Mouse (Mus musculus) forebrain, embryonic 16.5 days (tissue): ENCODE data around the gene Rrp1b. TPM values are rescaled to one million over a fixed set of nuclear protein-coding genes. Genes with fewer than 3 reads are reported as not detected.
A peak's percentile ranks its signal among the peaks of the same experiment; 100 is the strongest.
"Not testable (repeated sequence)": the region's sequence is repeated elsewhere in the genome, so short reads cannot be mapped to it uniquely, and the experiment has no call there.

Experiments
- ATAC-seq: fragments of 200-750 bp; cut with Nextera tagmentation; 2 replicates; pipeline ENCODE4 v1.8.0; 2017; ENCODE audit warnings: mild to moderate bottlenecking, moderate library complexity
- H3K27ac ChIP-seq: fragments of 300-500 bp; sonication (generic); 2 replicates; pipeline ENCODE4 v1.5.1; 2014; ENCODE audit warnings: low read length, control low read depth
- H3K27me3 ChIP-seq: fragments of 300-500 bp; sonication (generic); replicated peaks from 2 replicates; pipeline ENCODE4 v1.6.1; 2014; ENCODE audit warnings: low read length; ENCODE audit not compliant: control insufficient read depth, insufficient read depth
- H3K36me3 ChIP-seq: fragments of 300-500 bp; sonication (generic); 2 replicates; pipeline ENCODE4 v1.6.1; 2014; ENCODE audit not compliant: control insufficient read depth, insufficient read depth
- H3K4me1 ChIP-seq: fragments of 300-500 bp; sonication (generic); replicated peaks from 2 replicates; pipeline ENCODE4 v1.6.1; 2014; ENCODE audit warnings: low read length; ENCODE audit not compliant: control insufficient read depth, insufficient read depth
- H3K4me2 ChIP-seq: fragments of 300-500 bp; sonication (generic); 2 replicates; pipeline ENCODE4 v1.6.1; 2014; ENCODE audit warnings: mild to moderate bottlenecking, low read length, control low read depth
- H3K4me3 ChIP-seq: fragments of 300-500 bp; sonication (generic); replicated peaks from 2 replicates; pipeline ENCODE4 v1.5.1; 2014; ENCODE audit warnings: mild to moderate bottlenecking, low read length, control low read depth
- H3K9ac ChIP-seq: fragments of 300-500 bp; sonication (generic); replicated peaks from 2 replicates; pipeline ENCODE4 v1.6.1; 2014; ENCODE audit warnings: low read depth, low read length, control low read depth
- H3K9me3 ChIP-seq: fragments of 300-500 bp; sonication (generic); 2 replicates; pipeline ENCODE4 v1.6.1; 2016; ENCODE audit warnings: low read length; ENCODE audit not compliant: control insufficient read depth
- WGBS: fragments of 180-500 bp; shearing (Covaris S2); extraction: QIAGEN DNeasy Blood & Tissue Kit; methylation state at CpG from one replicate; pipeline ENCODE4 v1.1.7; 2014; 5-methylcytosine and 5-hydroxymethylcytosine counted together
- polyA plus RNA-seq: library from polyadenylated mRNA; unstranded; fragments of >200 nt; fragmentation: Nextera tagmentation; extraction: Ambion mirVana; gene quantifications from 2 replicates; pipeline ENCODE4 v1.2.1, GENCODE M21; 2015

Rrp1b gene
- polyA plus RNA-seq, 1 experiment from 2014 or later = 42.7 TPM

DNA sequence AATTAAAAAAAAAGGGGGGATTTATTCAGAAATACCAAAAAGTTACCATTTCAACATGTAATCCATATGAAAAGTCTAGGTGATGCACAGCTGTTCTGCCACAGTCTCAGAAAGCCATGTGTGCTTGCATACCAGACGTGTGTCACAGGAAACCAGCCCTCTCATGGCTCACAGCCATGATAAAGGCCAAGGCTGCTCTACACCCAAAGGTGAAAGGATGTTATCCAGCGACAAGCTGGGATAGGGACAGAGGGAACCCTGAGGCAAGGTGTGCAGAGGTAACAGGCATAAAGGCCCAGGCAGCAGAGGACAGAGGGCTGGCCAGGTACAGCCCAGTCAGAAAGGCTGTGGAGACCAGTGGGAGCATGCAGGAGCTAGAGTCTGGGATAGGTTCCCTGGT, 27.8 kb downstream of the Rrp1b start:
- Histone ChIP-seq H3K4me1 (no peaks in the 10 kb centered on the region), H3K27ac (no peak overlapping the region), H3K9me3 (no peaks in the 10 kb centered on the region), H3K4me3 (no peak overlapping the region), H3K27me3 (no peaks in the 10 kb centered on the region), H3K36me3 (peaks cover 7% of the 10 kb centered on the region; the same call in 1 of the 2 replicates), H3K9ac (no peak overlapping the region), H3K4me2 (no peak overlapping the region)
- WGBS = 83% methylated on average over 2 of the region's 2 CpGs
- no peak for ATAC-seq

DNA sequence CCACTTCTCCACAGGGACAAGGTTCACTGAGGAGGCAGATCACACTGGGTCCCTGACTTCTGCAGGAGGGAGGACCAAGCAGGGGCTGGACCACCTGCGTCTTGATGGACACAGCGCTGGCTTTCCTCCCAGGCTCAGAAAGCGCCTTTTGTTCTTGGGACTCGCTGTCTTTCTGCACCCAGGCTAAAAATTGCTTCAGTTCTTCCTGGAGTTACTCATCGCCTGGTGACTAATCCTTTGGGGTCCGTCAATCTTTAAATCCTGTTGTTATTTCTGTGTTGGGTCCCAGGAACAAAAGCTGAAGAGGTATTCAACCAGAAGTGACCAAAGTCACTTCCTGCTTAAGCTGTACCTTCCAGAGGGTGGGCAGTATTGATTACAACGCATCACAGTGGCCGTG, 28.9 kb downstream of the Rrp1b start:
- not testable (repeated sequence) for H3K27ac ChIP-seq, H3K4me2 ChIP-seq, H3K4me1 ChIP-seq, H3K9ac ChIP-seq, H3K27me3 ChIP-seq, H3K4me3 ChIP-seq, ATAC-seq, H3K9me3 ChIP-seq, H3K36me3 ChIP-seq
- WGBS = 46% methylated on average over 8 of the region's 8 CpGs

DNA sequence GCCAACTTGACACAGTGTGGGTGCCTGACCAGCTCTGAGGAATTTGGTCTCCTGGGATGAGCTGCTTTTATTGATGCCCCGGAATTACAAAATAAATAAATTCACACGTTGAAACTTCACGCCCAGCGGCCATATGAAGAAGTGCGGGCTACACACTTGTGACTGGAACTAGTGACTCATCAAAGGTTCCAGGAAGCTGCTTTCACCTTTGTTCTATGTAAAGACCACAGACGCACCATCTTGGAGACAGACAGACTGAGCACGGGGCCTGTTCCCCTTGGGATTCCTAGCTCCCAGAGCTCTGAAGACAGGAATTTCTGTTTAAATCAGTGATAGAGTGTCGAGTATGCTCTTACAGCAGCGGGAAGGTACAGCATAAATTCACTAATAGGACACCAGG, 31.6 kb downstream of the Rrp1b start:
- Histone ChIP-seq H3K36me3 (no peaks in the 10 kb centered on the region), H3K9ac (no peak overlapping the region), H3K27ac (no peak overlapping the region), H3K4me2 (no peak overlapping the region), H3K4me3 (no peak overlapping the region), H3K4me1 (no peaks in the 10 kb centered on the region), H3K9me3 (no peaks in the 10 kb centered on the region), H3K27me3 (no peaks in the 10 kb centered on the region)
- WGBS = 80% methylated on average over 9 of the region's 9 CpGs
- ATAC-seq = no peak

DNA sequence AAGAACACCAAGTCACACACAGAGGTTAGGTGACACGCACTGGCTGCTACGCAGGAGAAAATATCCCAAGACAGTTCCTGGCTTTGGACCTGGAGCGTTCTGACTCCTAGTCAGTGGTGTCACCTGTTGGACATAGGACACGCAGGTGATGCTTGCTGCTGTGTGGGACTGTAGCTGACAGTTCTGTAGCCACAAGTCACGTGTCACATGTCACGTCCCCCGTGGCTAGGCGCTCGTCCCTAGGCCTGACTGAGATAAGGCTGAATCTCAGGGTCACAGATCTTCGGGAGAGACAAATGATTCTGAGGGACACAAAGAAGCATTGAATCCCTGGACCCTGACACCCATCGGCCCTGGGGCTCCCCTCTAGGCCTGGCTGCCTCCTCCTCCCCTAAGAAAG, 32.5 kb downstream of the Rrp1b start:
- no peaks in the 10 kb centered on the region for H3K4me1 ChIP-seq
- no peak overlapping the region for H3K9ac ChIP-seq
- ATAC-seq = no peak
- WGBS = 88% methylated on average over 11 of the region's 11 CpGs
- H3K9me3 ChIP-seq = no peaks in the 10 kb centered on the region
- H3K27ac ChIP-seq = no peak overlapping the region
- no peak overlapping the region for H3K4me3 ChIP-seq
- H3K4me2 ChIP-seq = no peak overlapping the region
- H3K36me3 ChIP-seq = no peaks in the 10 kb centered on the region
- H3K27me3 ChIP-seq = no peaks in the 10 kb centered on the region

DNA sequence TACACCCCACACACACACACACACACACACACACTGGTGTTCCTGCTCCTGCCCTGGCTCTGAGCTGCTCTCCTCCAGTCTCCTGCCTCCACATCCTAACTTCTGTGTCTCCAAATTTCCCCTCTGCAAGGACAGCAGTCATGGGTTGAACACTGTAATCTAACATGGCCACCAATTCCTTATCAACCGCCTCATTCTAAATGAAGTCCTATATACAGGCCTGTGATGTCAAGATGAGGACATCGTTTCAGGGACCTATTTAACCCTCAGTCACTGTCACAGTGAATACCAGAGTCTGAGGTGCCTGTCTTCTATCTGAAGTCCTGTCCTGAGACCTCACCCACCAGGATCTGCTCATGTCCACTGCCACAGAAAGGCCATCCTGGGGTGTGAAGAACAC, 32.9 kb downstream of the Rrp1b start:
- no peak overlapping the region for H3K4me2 ChIP-seq
- WGBS = 87% methylated on average over 2 of the region's 2 CpGs

DNA sequence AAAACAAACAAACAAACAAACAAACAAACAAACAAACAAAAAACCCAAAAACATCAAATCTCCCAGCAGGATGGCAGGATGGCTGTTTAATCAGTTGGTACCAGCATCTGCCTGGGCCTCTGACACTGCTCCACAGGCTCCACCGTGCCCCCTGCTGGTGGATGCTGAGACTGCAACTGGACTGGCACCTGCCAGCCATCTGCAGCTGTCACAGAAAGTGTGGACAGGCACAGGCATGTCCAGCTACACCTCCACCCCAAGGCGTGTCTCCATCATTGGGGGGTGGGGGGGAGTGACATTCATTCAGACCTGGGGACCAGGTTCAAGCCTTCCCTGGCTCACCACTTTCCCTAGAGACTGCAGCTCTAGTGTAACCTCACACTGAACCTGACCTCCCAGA, 37.5 kb downstream of the Rrp1b start:
- WGBS = 0% methylated on average over 2 of the region's 2 CpGs
- peak; percentile 38; the same call in 1 of the 2 replicates for ATAC-seq
- no peak overlapping the region for H3K9ac ChIP-seq
- H3K4me1 ChIP-seq = no peaks in the 10 kb centered on the region
- no peak overlapping the region for H3K27ac ChIP-seq
- no peak overlapping the region for H3K4me2 ChIP-seq
- no peak overlapping the region for H3K4me3 ChIP-seq
- no peaks in the 10 kb centered on the region for H3K27me3 ChIP-seq
- H3K36me3 ChIP-seq = no peaks in the 10 kb centered on the region
- H3K9me3 ChIP-seq = no peaks in the 10 kb centered on the region

More for the DNA sequence above, 32.9 kb downstream of the Rrp1b start:
- H3K27ac ChIP-seq = no peak overlapping the region
- no peaks in the 10 kb centered on the region for H3K4me1 ChIP-seq
- no peaks in the 10 kb centered on the region for H3K9me3 ChIP-seq
- no peaks in the 10 kb centered on the region for H3K36me3 ChIP-seq
- H3K27me3 ChIP-seq = no peaks in the 10 kb centered on the region
- H3K4me3 ChIP-seq = no peak overlapping the region
- no peak overlapping the region for H3K9ac ChIP-seq
- ATAC-seq = no peak

DNA sequence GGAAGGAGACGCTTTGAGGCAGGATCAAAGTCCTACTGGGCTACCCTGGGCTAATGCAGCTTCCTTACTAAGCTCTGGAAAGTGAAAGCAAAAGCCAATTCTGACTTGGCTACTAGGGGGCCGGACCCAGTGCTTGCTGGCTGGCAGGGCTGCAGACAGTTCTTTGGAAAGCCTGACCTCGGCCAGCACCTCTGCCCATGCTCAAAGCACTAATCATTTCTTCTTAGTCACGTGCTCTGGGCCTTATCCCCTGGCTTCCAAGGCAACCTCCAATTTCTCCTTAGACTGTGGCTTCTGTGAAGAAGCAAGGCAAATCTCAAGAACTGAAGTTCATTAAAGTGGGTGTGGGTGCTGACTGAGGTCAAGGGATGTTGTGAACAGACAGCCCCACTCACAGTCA, 38.8 kb downstream of the Rrp1b start:
- H3K4me1 ChIP-seq = no peaks in the 10 kb centered on the region
- H3K9me3 ChIP-seq = no peaks in the 10 kb centered on the region
- no peak overlapping the region for H3K9ac ChIP-seq
- H3K4me3 ChIP-seq = no peak overlapping the region
- no peak overlapping the region for H3K27ac ChIP-seq
- 69% methylated on average over 4 of the region's 4 CpGs for WGBS
- no peak overlapping the region for H3K4me2 ChIP-seq
- no peaks in the 10 kb centered on the region for H3K36me3 ChIP-seq
- no peak for ATAC-seq
- no peaks in the 10 kb centered on the region for H3K27me3 ChIP-seq

DNA sequence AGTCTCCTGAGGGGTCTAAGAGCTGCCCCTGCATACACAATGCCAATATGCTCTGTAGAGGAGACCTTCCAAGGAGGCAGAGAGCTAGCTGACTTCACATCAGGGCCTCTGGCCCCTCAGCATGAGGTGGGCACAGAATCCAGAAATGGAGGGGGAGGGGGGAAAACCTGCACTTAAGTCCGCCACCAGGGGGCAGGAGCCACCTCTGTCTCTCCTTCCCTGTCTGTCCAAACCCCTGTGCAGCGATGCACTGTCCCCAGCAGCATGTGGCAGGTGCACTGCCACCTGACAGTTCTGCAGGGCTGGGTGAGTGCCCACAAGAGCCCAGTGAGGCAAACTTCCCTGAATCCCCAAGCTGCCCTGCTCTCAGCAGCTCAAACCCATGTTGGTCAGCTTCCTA, 39.3 kb downstream of the Rrp1b start:
- Histone ChIP-seq H3K9ac (no peak overlapping the region), H3K9me3 (no peaks in the 10 kb centered on the region), H3K4me1 (no peaks in the 10 kb centered on the region), H3K27me3 (no peaks in the 10 kb centered on the region), H3K36me3 (no peaks in the 10 kb centered on the region), H3K4me3 (no peak overlapping the region), H3K27ac (no peak overlapping the region), H3K4me2 (no peak overlapping the region)
- no peak for ATAC-seq
- WGBS = 0% methylated on average over 2 of the region's 2 CpGs

DNA sequence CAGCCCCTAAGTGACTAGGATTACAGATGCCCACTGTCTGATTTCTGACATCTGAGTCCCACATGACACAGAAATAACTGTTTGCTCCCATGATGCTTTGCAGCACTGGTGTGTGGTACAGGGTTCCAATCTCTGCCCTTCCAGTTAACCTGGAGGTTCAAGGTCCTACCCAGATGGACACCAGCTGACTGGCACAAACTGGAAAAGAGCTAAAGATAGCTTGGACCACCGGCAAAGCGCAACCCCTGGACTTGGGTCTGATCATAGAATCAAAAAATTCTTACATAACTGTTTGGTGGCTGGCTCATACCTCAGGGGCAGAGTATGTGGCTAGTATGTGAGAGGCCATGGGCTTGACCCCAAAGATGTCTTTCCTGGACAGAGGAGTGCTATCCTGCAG, 47.5 kb downstream of the Rrp1b start:
- 98% methylated on average over 2 of the region's 2 CpGs for WGBS
- no peak overlapping the region for H3K9ac ChIP-seq

DNA sequence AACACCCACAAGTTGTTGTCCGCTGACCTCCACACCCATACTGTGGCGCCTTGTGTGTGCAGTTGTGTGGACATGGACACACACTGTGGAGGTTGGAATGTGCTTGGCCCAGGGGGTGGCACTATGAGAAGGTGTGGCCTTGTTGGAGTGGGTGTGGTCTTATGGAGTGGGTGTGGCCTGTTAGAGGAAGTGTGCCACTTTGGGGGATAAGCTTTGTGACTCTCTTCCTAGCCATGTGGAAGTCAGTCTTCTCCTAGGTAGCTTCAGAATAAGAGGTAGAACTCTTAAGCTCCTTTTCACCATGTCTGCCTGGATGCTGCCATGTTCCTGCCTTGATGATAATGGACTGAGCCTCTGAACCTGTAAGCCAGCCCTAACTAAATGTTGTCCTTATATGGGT, 51.2 kb downstream of the Rrp1b start:
- no peaks in the 10 kb centered on the region for H3K36me3 ChIP-seq

More for the DNA sequence above, 47.5 kb downstream of the Rrp1b start:
- Histone ChIP-seq H3K9me3 (no peaks in the 10 kb centered on the region), H3K4me2 (no peak overlapping the region), H3K4me1 (no peaks in the 10 kb centered on the region), H3K36me3 (no peaks in the 10 kb centered on the region), H3K4me3 (no peak overlapping the region), H3K27ac (no peak overlapping the region), H3K27me3 (no peaks in the 10 kb centered on the region)
- no peak for ATAC-seq

More for the DNA sequence above, 51.2 kb downstream of the Rrp1b start:
- Histone ChIP-seq H3K27me3 (no peaks in the 10 kb centered on the region), H3K4me2 (no peak overlapping the region), H3K9ac (no peak overlapping the region), H3K27ac (no peak overlapping the region), H3K4me3 (no peak overlapping the region), H3K4me1 (peaks cover 4% of the 10 kb centered on the region), H3K9me3 (no peaks in the 10 kb centered on the region)
- no peak for ATAC-seq
- 96% methylated on average over 2 of the region's 2 CpGs for WGBS
